Mouse (Mus musculus): ENCODE results near the gene Fmn2. TPM values are rescaled to one million over a fixed set of nuclear protein-coding genes. Genes with fewer than 3 reads are reported as not detected.

Gene Fmn2
- polyA plus RNA-seq, 1 experiment from 2014 or later = 9.4 TPM

DNA sequence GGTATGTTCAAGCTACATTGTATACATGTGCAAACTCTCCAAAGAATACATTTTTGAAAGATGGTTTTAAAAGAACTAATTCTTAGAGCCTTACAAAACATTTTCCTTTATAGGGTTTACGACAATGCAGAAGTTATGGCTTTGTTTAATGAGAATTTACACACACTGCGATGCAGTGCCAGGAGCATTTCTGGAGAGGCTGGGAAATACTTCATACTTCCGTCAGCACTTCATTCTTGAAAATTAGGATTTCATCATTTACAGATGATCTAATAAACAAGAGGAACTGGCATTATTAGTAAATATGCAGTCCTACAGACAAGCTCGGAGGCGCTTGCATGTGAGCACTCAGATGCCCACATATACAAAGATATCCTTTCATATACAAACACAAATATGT is 199.2 kb downstream of the Fmn2 start:
- no peak for DNase-seq
- no peak overlapping the region for H3K27ac ChIP-seq (replicated peaks; ENCODE audit: low read depth, low read length)
- 98% methylated on average over 5 of the region's 5 CpGs for WGBS
- no peak overlapping the region for H3K9ac ChIP-seq (replicated peaks; ENCODE audit: low read length)
- H3K4me1 ChIP-seq (ENCODE audit: control insufficient read depth, insufficient read depth, low read length) = peaks cover 3% of the 10 kb centered on the region; the same call in 1 of the 2 replicates
- peaks cover 23% of the 10 kb centered on the region for H3K36me3 ChIP-seq (ENCODE audit: control insufficient read depth, insufficient read depth, low read length)
- H3K27me3 ChIP-seq (ENCODE audit: control insufficient read depth, insufficient read depth, low read length) = no peaks in the 10 kb centered on the region
- H3K4me3 ChIP-seq (replicated peaks; ENCODE audit: low read depth, low read length) = no peak overlapping the region
- no peak overlapping the region for H3K4me2 ChIP-seq (ENCODE audit: low read length)
- H3K9me3 ChIP-seq (ENCODE audit: control insufficient read depth, low read length) = no peaks in the 10 kb centered on the region
- ATAC-seq (ENCODE audit: low FRiP score, low TSS enrichment) = no peak

- Histone ChIP-seq H3K27ac (replicated peaks; ENCODE audit: low read depth, low read length) (no peak overlapping the region), H3K27me3 (ENCODE audit: control insufficient read depth, insufficient read depth, low read length) (no peaks in the 10 kb centered on the region), H3K4me1 (ENCODE audit: control insufficient read depth, insufficient read depth, low read length) (peaks cover 3% of the 10 kb centered on the region; the same call in 1 of the 2 replicates), H3K4me2 (ENCODE audit: low read length) (no peak overlapping the region), H3K4me3 (replicated peaks; ENCODE audit: low read depth, low read length) (no peak overlapping the region), H3K36me3 (ENCODE audit: control insufficient read depth, insufficient read depth, low read length) (peaks cover 25% of the 10 kb centered on the region), H3K9me3 (ENCODE audit: control insufficient read depth, low read length) (no peaks in the 10 kb centered on the region), H3K9ac (replicated peaks; ENCODE audit: low read length) (no peak overlapping the region)
- DNase-seq = peak; percentile 64
- ATAC-seq (ENCODE audit: low FRiP score, low TSS enrichment) = peak; percentile 37; the same call in 1 of the 2 replicates
- WGBS = 59% methylated on average over 5 of the region's 5 CpGs
These were observed 200.2 kb downstream of the Fmn2 start for GRCm38 (mm10) chr1:174701835-174702234.

DNA sequence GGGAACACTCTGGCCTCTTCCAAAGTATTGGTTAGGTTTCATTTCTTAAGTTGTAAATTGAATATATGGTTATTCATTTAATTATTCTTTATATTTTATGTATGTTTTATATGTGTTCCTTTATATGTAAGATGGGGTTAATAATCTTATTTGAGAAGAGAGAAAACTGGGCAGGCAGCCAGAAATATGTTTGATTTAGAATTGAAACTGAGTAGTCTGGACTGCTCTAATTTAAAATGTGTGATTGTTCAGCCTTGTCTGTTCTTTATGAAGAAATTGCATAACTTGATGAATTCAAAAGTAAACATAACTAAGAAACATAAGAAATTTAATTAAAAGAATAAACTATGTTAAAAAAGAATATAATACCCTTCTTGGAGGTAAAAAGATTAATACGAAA is 202.3 kb downstream of the Fmn2 start:
- 95% methylated on average over 1 of the region's 1 CpGs for WGBS
- H3K27ac ChIP-seq (replicated peaks; ENCODE audit: low read depth, low read length) = no peak overlapping the region
- H3K9me3 ChIP-seq (ENCODE audit: control insufficient read depth, low read length) = no peaks in the 10 kb centered on the region
- no peak overlapping the region for H3K9ac ChIP-seq (replicated peaks; ENCODE audit: low read length)
- no peak overlapping the region for H3K4me2 ChIP-seq (ENCODE audit: low read length)
- DNase-seq (peak; percentile 37), ATAC-seq (ENCODE audit: low FRiP score, low TSS enrichment) (no peak)
- peaks cover 22% of the 10 kb centered on the region for H3K36me3 ChIP-seq (ENCODE audit: control insufficient read depth, insufficient read depth, low read length)
- H3K4me1 ChIP-seq (ENCODE audit: control insufficient read depth, insufficient read depth, low read length) = peaks cover 3% of the 10 kb centered on the region; the same call in 1 of the 2 replicates
- no peaks in the 10 kb centered on the region for H3K27me3 ChIP-seq (ENCODE audit: control insufficient read depth, insufficient read depth, low read length)
- no peak overlapping the region for H3K4me3 ChIP-seq (replicated peaks; ENCODE audit: low read depth, low read length)

GRCm38 (mm10) chr1:174719729-174720458 is 218.3 kb downstream of the Fmn2 start:
- Histone ChIP-seq H3K27ac (replicated peaks; ENCODE audit: low read depth, low read length) (no peak overlapping the region), H3K9ac (replicated peaks; ENCODE audit: low read length) (no peak overlapping the region), H3K4me2 (ENCODE audit: low read length) (no peak overlapping the region), H3K4me1 (ENCODE audit: control insufficient read depth, insufficient read depth, low read length) (no peaks in the 10 kb centered on the region), H3K36me3 (ENCODE audit: control insufficient read depth, insufficient read depth, low read length) (peaks cover 14% of the 10 kb centered on the region), H3K9me3 (ENCODE audit: control insufficient read depth, low read length) (no peaks in the 10 kb centered on the region), H3K27me3 (ENCODE audit: control insufficient read depth, insufficient read depth, low read length) (no peaks in the 10 kb centered on the region), H3K4me3 (replicated peaks; ENCODE audit: low read depth, low read length) (no peak overlapping the region)
- DNase-seq (no peak), ATAC-seq (ENCODE audit: low FRiP score, low TSS enrichment) (no peak)
- WGBS = 88% methylated on average over 12 of the region's 12 CpGs

DNA sequence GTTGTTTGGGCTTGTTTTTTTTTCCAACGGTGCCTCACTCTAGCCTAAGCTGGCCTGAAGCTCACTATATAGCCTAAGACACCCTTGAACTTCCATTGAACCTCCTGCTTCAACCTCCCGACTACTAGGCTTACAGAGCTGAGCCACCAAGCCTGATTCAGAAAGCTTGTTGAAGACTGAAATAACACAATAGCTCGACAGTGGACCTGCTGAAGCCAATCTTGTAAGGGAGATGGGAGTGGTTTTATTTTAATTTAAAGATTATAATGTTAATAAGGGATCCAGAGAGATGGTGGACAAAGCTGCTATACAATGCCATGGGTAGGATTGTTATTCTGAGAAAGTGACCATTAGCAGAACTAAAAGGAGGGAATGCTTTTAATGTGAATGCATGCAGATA is 227.1 kb downstream of the Fmn2 start:
- Histone ChIP-seq H3K9ac (replicated peaks; ENCODE audit: low read length) (no peak overlapping the region), H3K4me1 (ENCODE audit: control insufficient read depth, insufficient read depth, low read length) (no peaks in the 10 kb centered on the region), H3K4me2 (ENCODE audit: low read length) (no peak overlapping the region), H3K27ac (replicated peaks; ENCODE audit: low read depth, low read length) (no peak overlapping the region), H3K36me3 (ENCODE audit: control insufficient read depth, insufficient read depth, low read length) (no peaks in the 10 kb centered on the region), H3K27me3 (ENCODE audit: control insufficient read depth, insufficient read depth, low read length) (no peaks in the 10 kb centered on the region), H3K9me3 (ENCODE audit: control insufficient read depth, low read length) (no peaks in the 10 kb centered on the region), H3K4me3 (replicated peaks; ENCODE audit: low read depth, low read length) (no peak overlapping the region)
- DNase-seq = no peak
- WGBS = 75% methylated on average over 3 of the region's 3 CpGs
- ATAC-seq (ENCODE audit: low FRiP score, low TSS enrichment) = no peak

DNA sequence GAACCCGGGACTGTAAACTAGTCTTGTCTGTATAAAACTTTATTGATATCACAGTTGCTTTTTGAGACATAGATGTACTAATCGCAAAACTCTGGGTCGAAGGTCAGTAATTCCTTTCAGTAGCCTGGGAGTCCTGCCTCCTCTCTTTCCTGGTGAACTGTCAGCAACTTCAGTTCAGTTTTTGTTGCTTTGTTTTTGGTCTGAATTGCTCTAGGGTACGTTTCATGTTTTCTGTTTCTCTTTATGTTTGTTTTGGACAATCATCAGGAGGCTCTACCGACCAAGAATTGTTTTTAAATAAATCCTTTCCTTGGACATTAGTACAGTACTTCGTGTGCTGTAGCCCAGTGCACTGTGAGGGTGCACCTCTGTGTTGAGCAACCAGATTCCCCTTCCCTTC is 231.1 kb downstream of the Fmn2 start:
- H3K4me3 ChIP-seq (replicated peaks; ENCODE audit: low read depth, low read length) = no peak overlapping the region

GRCm38 (mm10) chr1:174738958-174739357 is 237.3 kb downstream of the Fmn2 start:
- H3K36me3 ChIP-seq (ENCODE audit: control insufficient read depth, insufficient read depth, low read length) = no peaks in the 10 kb centered on the region
- no peak overlapping the region for H3K4me2 ChIP-seq (ENCODE audit: low read length)
- ATAC-seq (ENCODE audit: low FRiP score, low TSS enrichment) = no peak
- no peak overlapping the region for H3K9ac ChIP-seq (replicated peaks; ENCODE audit: low read length)
- no peaks in the 10 kb centered on the region for H3K4me1 ChIP-seq (ENCODE audit: control insufficient read depth, insufficient read depth, low read length)
- H3K27me3 ChIP-seq (ENCODE audit: control insufficient read depth, insufficient read depth, low read length) = no peaks in the 10 kb centered on the region
- no peaks in the 10 kb centered on the region for H3K9me3 ChIP-seq (ENCODE audit: control insufficient read depth, low read length)
- no peak overlapping the region for H3K27ac ChIP-seq (replicated peaks; ENCODE audit: low read depth, low read length)
- H3K4me3 ChIP-seq (replicated peaks; ENCODE audit: low read depth, low read length) = no peak overlapping the region
- 90% methylated on average over 8 of the region's 8 CpGs for WGBS
- no peak for DNase-seq

More for the DNA sequence above, 231.1 kb downstream of the Fmn2 start:
- Histone ChIP-seq H3K36me3 (ENCODE audit: control insufficient read depth, insufficient read depth, low read length) (no peaks in the 10 kb centered on the region), H3K4me2 (ENCODE audit: low read length) (no peak overlapping the region), H3K4me1 (ENCODE audit: control insufficient read depth, insufficient read depth, low read length) (no peaks in the 10 kb centered on the region), H3K9ac (replicated peaks; ENCODE audit: low read length) (no peak overlapping the region), H3K27me3 (ENCODE audit: control insufficient read depth, insufficient read depth, low read length) (no peaks in the 10 kb centered on the region), H3K27ac (replicated peaks; ENCODE audit: low read depth, low read length) (no peak overlapping the region), H3K9me3 (ENCODE audit: control insufficient read depth, low read length) (no peaks in the 10 kb centered on the region)
- WGBS = 80% methylated on average over 6 of the region's 6 CpGs
- ATAC-seq (ENCODE audit: low FRiP score, low TSS enrichment) (no peak), DNase-seq (no peak)

GRCm38 (mm10) chr1:174742667-174743066 is 241.0 kb downstream of the Fmn2 start:
- Histone ChIP-seq H3K9ac (replicated peaks; ENCODE audit: low read length) (no peak overlapping the region), H3K36me3 (ENCODE audit: control insufficient read depth, insufficient read depth, low read length) (no peaks in the 10 kb centered on the region), H3K4me3 (replicated peaks; ENCODE audit: low read depth, low read length) (no peak overlapping the region), H3K27ac (replicated peaks; ENCODE audit: low read depth, low read length) (no peak overlapping the region), H3K4me1 (ENCODE audit: control insufficient read depth, insufficient read depth, low read length) (no peaks in the 10 kb centered on the region), H3K4me2 (ENCODE audit: low read length) (no peak overlapping the region), H3K9me3 (ENCODE audit: control insufficient read depth, low read length) (no peaks in the 10 kb centered on the region), H3K27me3 (ENCODE audit: control insufficient read depth, insufficient read depth, low read length) (no peaks in the 10 kb centered on the region)
- no peak for ATAC-seq (ENCODE audit: low FRiP score, low TSS enrichment)
- DNase-seq = no peak
- WGBS = 47% methylated on average over 2 of the region's 2 CpGs

GRCm38 (mm10) chr1:174748520-174748919 is 246.9 kb downstream of the Fmn2 start:
- Histone ChIP-seq H3K36me3 (ENCODE audit: control insufficient read depth, insufficient read depth, low read length) (no peaks in the 10 kb centered on the region), H3K9me3 (ENCODE audit: control insufficient read depth, low read length) (no peaks in the 10 kb centered on the region), H3K9ac (replicated peaks; ENCODE audit: low read length) (no peak overlapping the region), H3K4me2 (ENCODE audit: low read length) (no peak overlapping the region), H3K27me3 (ENCODE audit: control insufficient read depth, insufficient read depth, low read length) (no peaks in the 10 kb centered on the region), H3K4me1 (ENCODE audit: control insufficient read depth, insufficient read depth, low read length) (no peaks in the 10 kb centered on the region), H3K27ac (replicated peaks; ENCODE audit: low read depth, low read length) (no peak overlapping the region), H3K4me3 (replicated peaks; ENCODE audit: low read depth, low read length) (no peak overlapping the region)
- DNase-seq = no peak
- ATAC-seq (ENCODE audit: low FRiP score, low TSS enrichment) = no peak
- WGBS = 81% methylated on average over 4 of the region's 4 CpGs

Measured in midbrain, embryonic 14.5 days (tissue).